Mouse (Mus musculus) lung, embryonic 15.5 days (tissue): ENCODE data around the gene Zfp628. TPM values are rescaled to one million over a fixed set of nuclear protein-coding genes. Genes with fewer than 3 reads are reported as not detected.

ENCODE experiments used
- ATAC-seq: fragments of 200-750 bp; cut with Nextera tagmentation; 2 replicates; pipeline ENCODE4 v1.8.0; 2017; ENCODE audit warnings: moderate number of reproducible peaks, borderline replicate concordance; ENCODE audit not compliant: low FRiP score, low TSS enrichment; ENCODE audit errors: extremely low read depth
- H3K27ac ChIP-seq: fragments of 300-500 bp; sonication (generic); 2 replicates; pipeline ENCODE4 v1.5.1; 2015; ENCODE audit warnings: moderate library complexity, mild to moderate bottlenecking, inconsistent platforms
- H3K27me3 ChIP-seq: fragments of 300-500 bp; sonication (generic); 2 replicates; pipeline ENCODE4 v1.6.1; 2015; ENCODE audit warnings: inconsistent platforms
- H3K36me3 ChIP-seq: fragments of 300-500 bp; sonication (generic); 2 replicates; pipeline ENCODE4 v1.6.1; 2015; ENCODE audit warnings: inconsistent platforms
- H3K4me1 ChIP-seq: fragments of 300-500 bp; sonication (generic); 2 replicates; pipeline ENCODE4 v1.6.1; 2015; ENCODE audit warnings: inconsistent platforms
- H3K4me2 ChIP-seq: fragments of 300-500 bp; sonication (generic); 2 replicates; pipeline ENCODE4 v1.6.1; 2015; ENCODE audit warnings: inconsistent platforms, mild to moderate bottlenecking, moderate library complexity
- H3K4me3 ChIP-seq: fragments of 300-500 bp; sonication (generic); 2 replicates; pipeline ENCODE4 v1.5.1; 2015; ENCODE audit warnings: mild to moderate bottlenecking, inconsistent platforms
- H3K9ac ChIP-seq: fragments of 300-500 bp; sonication (generic); 2 replicates; pipeline ENCODE4 v1.6.1; 2015; ENCODE audit warnings: inconsistent platforms
- H3K9me3 ChIP-seq: fragments of 300-500 bp; sonication (generic); 2 replicates; pipeline ENCODE4 v1.6.1; 2016; ENCODE audit warnings: inconsistent platforms
- WGBS: fragments of 180-500 bp; shearing (Covaris S2); methylation state at CpG from one replicate; pipeline ENCODE4 v1.1.7; 2015; 5-methylcytosine and 5-hydroxymethylcytosine counted together
- polyA plus RNA-seq: library from polyadenylated mRNA; unstranded; fragments of >200 nt; fragmentation: Nextera tagmentation; extraction: Ambion mirVana; gene quantifications from 2 replicates; pipeline ENCODE4 v1.2.1, GENCODE M21; 2015

Gene Zfp628
- polyA plus RNA-seq, 1 experiment from 2014 or later = 3.4 TPM

DNA sequence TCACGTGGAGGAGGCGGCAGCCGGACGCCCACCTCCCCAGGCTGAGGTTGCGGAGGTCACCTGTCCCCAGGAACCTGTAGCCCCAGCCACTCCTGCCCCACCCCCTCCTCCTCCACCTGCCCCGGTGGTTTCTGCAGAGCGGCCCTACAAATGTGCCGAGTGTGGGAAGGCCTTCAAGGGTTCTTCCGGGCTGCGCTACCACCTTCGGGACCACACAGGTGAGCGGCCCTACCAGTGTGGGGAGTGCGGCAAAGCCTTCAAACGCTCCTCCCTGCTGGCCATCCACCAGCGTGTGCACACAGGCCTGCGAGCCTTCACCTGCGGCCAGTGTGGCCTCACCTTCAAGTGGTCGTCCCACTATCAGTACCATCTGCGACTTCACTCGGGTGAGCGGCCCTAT, 5.0 kb downstream of the Zfp628 start:
- peaks cover 27% of the 10 kb centered on the region for H3K36me3 ChIP-seq
- no peak for ATAC-seq
- no peak overlapping the region for H3K9ac ChIP-seq
- no peaks in the 10 kb centered on the region for H3K27me3 ChIP-seq
- no peak overlapping the region for H3K4me2 ChIP-seq
- no peak overlapping the region for H3K27ac ChIP-seq
- WGBS = 82% methylated on average over 21 of the region's 21 CpGs
- H3K4me3 ChIP-seq = no peak overlapping the region
- H3K4me1 ChIP-seq = peaks cover 48% of the 10 kb centered on the region
- H3K9me3 ChIP-seq = no peaks in the 10 kb centered on the region

DNA sequence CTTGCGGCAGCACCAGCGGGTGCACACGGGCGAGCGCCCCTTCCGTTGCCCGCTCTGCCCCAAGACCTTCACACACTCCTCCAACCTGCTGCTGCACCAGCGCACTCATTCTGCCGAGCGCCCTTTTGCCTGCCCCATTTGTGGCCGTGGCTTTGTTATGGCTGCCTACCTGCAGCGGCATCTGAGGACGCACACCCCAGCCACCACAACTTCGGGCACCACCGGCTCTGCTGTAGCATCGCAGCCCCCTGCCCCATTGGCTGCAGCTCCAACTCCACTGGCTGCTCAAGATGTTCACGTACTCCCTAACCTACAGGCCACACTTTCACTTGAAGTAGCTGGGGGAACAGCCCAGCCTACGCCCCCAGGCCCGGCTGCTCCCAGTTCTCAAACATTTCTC, 5.5 kb downstream of the Zfp628 start:
- Histone ChIP-seq H3K27ac (peak overlapping the region; percentile 70), H3K36me3 (peaks cover 27% of the 10 kb centered on the region), H3K27me3 (no peaks in the 10 kb centered on the region), H3K4me2 (no peak overlapping the region; the same call in 1 of the 2 replicates), H3K9me3 (no peaks in the 10 kb centered on the region), H3K4me1 (peaks cover 53% of the 10 kb centered on the region), H3K4me3 (no peak overlapping the region), H3K9ac (no peak overlapping the region)
- ATAC-seq = no peak
- WGBS = 90% methylated on average over 19 of the region's 19 CpGs

DNA sequence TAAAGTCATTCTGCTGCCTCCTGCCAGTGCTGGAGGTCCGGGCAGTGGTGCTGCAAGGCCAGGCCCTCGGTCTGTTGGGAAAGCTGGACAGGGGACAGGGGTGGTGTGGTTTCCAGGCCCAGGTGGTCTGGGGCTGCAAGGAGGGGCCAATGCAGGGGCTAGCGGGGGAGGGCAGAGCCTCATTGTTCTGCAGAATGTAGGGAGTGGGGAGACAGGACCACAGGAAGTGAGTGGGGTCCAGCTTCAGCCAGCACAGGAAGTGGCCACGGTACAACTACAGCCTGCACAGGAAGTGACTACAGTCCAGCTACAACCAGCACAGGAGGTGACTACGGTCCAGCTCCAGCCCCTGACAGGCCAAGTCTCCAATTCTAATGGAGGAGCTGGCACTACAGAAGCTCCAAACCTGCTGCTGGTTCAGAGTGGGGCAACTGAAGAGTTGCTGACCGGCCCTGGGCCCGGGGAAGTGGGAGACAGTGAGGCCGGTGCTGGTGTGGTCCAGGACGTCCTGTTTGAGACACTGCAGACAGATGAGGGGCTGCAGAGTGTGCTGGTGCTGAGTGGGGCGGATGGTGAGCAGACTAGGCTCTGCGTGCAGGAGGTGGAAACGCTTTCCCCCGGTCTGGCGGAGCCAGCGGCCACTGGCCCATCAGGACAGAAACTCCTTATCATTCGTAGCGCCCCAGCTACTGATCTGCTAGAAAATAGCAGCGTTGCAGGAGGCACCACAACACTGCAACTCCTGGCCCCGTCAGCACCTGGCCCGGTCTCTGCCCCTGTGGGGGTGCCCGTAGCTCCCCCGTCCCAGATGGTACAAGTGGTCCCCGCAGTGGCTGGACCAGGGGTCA, 6.2 kb downstream of the Zfp628 start:
- Histone ChIP-seq H3K27me3 (no peaks in the 10 kb centered on the region), H3K4me1 (peaks cover 57% of the 10 kb centered on the region), H3K27ac (peak overlapping the region; percentile 70), H3K9ac (no peak overlapping the region), H3K4me2 (peak overlapping the region; percentile 12; the same call in 1 of the 2 replicates), H3K9me3 (no peaks in the 10 kb centered on the region), H3K4me3 (no peak overlapping the region), H3K36me3 (peaks cover 27% of the 10 kb centered on the region)
- WGBS = 54% methylated on average over 23 of the region's 23 CpGs
- ATAC-seq = no peak

DNA sequence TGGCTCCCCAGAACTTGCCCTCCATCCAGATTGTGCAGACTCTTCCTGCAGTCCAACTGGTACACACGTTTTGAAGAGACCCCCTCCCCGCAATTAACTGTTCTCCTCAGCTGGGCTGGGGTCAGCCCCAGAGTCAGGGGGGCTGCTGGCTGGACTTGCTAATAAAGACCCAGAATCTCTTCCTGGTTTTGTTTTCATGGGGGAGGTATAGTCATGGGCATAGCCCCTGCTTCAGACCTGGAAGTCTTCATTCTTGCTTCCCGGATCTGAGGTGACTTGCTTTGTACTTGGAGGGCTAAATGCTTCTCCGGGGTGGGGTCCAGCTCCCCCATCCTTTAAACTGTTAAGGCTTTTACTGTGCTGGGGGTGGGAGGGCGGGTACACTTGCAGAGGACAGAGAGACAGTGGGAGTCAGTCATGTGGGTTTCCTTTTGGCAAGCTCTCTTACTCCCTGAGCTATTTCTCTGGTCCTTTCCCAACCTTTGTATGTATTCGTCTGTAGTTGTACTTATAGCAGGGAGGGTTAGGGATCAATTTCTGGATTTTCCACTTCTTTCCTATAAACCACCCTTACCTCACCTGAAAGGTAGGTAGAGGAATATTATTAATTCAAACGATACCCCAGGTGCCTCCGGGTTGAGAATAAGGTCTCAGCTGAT, 6.9 kb downstream of the Zfp628 start, which contains the start of gene Nat14:
Gene Nat14 (plus strand): TSS at position 205 of the 659 bp plus-strand sequence.
- WGBS = 30% methylated on average over 8 of the region's 8 CpGs
- H3K27me3 ChIP-seq = no peaks in the 10 kb centered on the region
- ATAC-seq = no peak
- peaks cover 57% of the 10 kb centered on the region for H3K4me1 ChIP-seq
- no peaks in the 10 kb centered on the region for H3K9me3 ChIP-seq
- peak within 1 kb of the TSS; percentile 70 for H3K27ac ChIP-seq
- H3K4me3 ChIP-seq = peak within 1 kb of the TSS; percentile 30
- H3K9ac ChIP-seq = peak within 1 kb of the TSS; percentile 32
- peaks cover 27% of the 10 kb centered on the region for H3K36me3 ChIP-seq
- peak within 1 kb of the TSS; percentile 65 for H3K4me2 ChIP-seq

DNA sequence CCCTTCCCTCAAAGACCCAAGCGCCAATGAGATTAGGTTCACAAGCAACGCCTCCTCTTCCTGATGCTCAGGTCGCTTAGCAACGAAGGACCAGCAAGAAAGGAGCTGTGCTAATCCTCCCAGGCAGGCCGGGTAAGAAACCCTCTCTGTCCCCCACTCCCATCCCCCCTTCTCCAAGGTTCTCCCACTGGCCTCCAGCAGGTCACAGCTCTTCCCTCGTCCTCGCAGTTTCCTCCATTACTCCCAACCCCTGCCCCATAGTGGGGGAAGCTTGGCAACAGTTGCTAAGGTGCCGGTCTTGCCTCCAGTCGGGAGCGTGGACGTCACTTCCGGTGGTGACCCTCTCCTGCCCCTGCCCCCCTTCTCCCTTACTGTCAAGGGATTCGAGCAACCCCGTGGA, 7.5 kb downstream of the Zfp628 start:
- Histone ChIP-seq H3K27ac (no peak overlapping the region), H3K4me3 (peak overlapping the region; percentile 30), H3K9me3 (no peaks in the 10 kb centered on the region), H3K4me2 (peak overlapping the region; percentile 65), H3K9ac (peak overlapping the region; percentile 32), H3K4me1 (peaks cover 60% of the 10 kb centered on the region), H3K27me3 (no peaks in the 10 kb centered on the region), H3K36me3 (peaks cover 27% of the 10 kb centered on the region)
- WGBS = 1% methylated on average over 14 of the region's 14 CpGs
- no peak for ATAC-seq

DNA sequence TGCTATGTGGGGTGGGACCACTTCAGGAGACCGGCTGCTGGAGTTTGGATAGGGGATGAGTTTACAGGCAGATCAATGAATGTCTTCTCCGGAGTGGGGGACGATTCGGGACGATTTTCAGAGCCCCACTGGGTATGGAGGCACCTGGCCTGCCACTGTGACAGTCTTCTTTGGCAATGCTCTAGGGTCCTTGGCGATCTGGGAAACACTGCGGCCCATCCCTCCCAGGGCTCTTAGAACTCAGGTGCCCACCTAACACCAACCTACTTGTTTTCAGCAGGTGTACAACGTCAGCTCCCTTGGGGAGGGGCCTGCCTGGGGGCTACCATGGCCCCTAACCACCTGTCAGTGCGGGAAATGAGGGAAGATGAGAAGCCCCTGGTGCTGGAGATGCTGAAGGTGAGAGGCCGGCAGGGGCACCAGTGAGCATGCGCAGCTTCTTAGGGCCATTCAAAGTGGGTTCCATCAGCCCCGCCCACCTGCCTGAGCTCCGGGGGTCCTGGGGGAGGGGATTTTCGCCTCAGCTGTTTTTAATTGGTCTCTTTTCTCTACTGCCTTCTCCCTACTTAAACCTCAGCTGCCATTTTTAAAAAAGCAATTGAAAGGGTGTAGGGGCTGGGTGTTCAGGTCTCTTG, 8.0 kb downstream of the Zfp628 start:
- Histone ChIP-seq H3K36me3 (peaks cover 27% of the 10 kb centered on the region), H3K27me3 (no peaks in the 10 kb centered on the region), H3K9me3 (no peaks in the 10 kb centered on the region), H3K9ac (peak overlapping the region; percentile 32), H3K4me2 (peak overlapping the region; percentile 65), H3K4me3 (peak overlapping the region; percentile 30), H3K27ac (peak overlapping the region; percentile 92), H3K4me1 (peaks cover 66% of the 10 kb centered on the region)
- no peak for ATAC-seq
- WGBS = 1% methylated on average over 14 of the region's 14 CpGs

DNA sequence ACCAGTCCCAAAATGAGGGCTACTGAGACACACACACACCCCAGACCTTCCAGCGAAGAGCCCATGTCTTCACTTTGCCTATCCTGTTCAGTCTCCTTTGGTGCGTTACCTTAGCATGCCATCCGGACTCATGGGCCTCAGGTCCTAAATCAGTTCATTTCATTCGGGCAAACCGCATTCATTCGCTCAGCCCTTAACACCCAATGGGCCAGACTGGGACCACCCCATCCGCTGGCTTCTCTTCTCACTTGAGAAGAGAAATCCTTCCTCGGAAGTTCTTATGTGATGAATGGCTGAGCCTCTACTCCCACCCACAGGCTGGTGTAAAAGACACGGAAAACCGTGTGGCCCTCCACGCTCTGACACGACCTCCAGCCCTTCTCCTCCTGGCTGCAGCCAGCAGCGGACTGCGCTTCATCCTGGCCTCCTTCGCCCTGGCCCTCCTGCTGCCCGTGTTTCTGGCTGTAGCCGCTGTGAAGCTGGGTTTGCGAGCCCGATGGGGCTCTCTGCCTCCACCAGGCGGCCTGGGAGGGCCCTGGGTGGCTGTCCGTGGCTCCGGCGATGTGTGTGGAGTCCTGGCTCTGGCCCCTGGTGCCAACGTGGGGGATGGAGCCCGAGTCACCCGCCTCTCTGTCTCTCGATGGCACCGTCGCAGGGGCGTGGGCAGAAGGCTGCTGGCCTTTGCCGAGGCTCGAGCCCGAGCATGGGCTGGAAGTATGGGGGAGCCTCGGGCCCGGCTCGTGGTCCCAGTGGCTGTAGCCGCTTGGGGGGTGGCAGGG, 8.8 kb downstream of the Zfp628 start:
- Histone ChIP-seq H3K36me3 (peaks cover 24% of the 10 kb centered on the region), H3K4me2 (peak overlapping the region; percentile 65), H3K9ac (peak overlapping the region; percentile 35), H3K27me3 (no peaks in the 10 kb centered on the region), H3K4me3 (peak overlapping the region; percentile 30), H3K9me3 (no peaks in the 10 kb centered on the region), H3K4me1 (peaks cover 66% of the 10 kb centered on the region), H3K27ac (peak overlapping the region; percentile 92)
- 6% methylated on average over 37 of the region's 37 CpGs for WGBS
- no peak for ATAC-seq

DNA sequence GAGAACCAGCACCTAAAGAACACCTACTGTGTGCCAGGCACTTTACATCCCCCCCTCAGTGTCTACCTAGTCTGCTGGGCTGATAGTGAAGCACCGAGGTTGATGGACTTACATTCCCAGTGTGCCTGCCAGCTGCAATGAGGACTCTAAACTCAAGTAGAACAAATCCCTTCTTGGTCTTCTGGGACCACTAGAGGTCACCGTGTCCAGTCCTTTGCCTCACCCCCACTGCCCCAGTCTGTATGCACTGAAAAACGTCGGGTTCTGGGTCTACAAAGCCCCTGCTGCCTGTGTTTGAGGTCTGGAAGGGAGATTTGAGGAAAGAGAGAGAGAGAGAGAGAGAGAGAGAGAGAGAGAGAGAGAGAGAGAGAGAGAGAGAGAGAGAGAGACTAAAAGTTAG, 9.5 kb downstream of the Zfp628 start:
- Histone ChIP-seq H3K36me3 (peaks cover 17% of the 10 kb centered on the region), H3K4me3 (no peak overlapping the region), H3K4me1 (peaks cover 66% of the 10 kb centered on the region), H3K4me2 (peak overlapping the region; percentile 65), H3K9ac (0 out of 2 replicates have a peak overlapping the region, but pooled peaks have one; percentile 35), H3K27me3 (no peaks in the 10 kb centered on the region), H3K9me3 (no peaks in the 10 kb centered on the region), H3K27ac (peak overlapping the region; percentile 92)
- ATAC-seq = peak; percentile 0; the same call in 1 of the 2 replicates
- 3% methylated on average over 4 of the region's 4 CpGs for whole genome bisulfite sequencing

DNA sequence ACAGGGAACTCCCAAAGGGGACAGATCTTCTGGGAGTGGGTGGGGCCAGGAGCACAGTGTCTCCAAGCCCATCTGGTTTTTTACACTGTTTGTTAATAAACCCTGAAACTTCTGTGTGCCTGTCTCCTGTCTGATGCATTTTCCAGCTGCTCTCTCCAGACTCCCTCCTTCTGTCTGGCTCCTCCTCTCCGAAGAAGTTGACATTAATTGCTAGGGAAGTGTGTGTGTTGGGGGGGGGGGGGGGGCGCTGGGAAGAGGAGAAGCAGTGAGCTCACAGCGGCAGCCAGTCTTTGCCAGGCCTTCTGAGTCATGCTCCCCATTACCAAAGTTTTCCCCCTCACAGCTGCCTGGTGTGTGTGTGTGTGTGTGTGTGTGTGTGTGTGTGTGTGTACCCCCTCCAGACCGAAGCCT, 9.9 kb downstream of the Zfp628 start:
- ATAC-seq = peak; percentile 72
- H3K4me1 ChIP-seq = peaks cover 66% of the 10 kb centered on the region
- H3K4me3 ChIP-seq = no peak overlapping the region
- 5% methylated on average over 4 of the region's 4 CpGs for WGBS
- H3K9me3 ChIP-seq = no peaks in the 10 kb centered on the region
- H3K27me3 ChIP-seq = no peaks in the 10 kb centered on the region
- no peak overlapping the region for H3K9ac ChIP-seq
- peak overlapping the region; percentile 92 for H3K27ac ChIP-seq
- peak overlapping the region; percentile 65 for H3K4me2 ChIP-seq
- peaks cover 13% of the 10 kb centered on the region for H3K36me3 ChIP-seq

DNA sequence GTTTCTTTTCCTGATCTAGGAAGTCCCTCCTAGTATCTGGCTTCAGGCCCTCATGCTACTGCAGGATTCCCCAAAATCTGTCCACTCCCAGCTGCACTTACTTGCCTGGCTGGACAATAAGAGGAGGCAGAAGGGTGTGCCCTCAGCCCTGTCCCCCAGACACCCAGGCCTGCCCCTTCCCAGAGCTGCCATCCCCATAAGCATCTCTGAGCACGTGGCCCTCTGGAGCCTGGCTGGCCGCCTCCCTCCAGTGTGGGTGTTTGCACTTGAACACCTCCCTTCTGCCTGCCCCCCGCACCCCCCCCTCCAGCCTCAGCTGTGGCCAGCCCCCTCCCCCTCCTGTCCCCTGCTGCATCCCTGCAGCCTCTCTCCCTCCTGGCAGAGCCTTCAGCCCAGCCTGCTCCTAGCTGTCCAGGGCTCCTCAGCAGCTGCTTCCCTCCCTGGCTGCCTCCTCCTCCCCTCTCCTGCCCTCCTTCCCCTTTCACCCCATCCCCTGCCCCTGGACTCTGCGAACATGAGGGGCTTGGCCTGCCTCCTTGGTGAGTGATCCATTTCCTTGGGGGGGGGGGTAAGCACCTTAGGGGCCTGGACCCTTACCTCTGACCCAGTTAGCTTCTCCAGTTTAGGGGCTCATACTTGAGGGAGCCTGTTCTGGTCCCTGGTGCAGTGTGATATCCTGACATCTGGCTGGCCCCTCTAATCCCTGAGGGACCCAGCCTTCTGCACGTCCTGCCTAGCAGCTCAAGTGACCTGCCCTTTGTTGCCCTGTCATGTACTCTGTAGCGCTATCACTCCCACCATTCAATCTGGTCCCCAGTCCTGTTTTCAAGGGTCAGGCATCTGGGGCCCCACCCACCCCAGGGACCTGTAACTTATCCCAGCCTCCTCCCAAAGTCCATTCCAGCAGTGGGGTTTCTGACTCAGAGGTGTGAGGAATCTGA, 10.7 kb downstream of the Zfp628 start, which contains the start of gene Ssc5d:
Gene Ssc5d (plus strand): TSS at position 345 of the 941 bp plus-strand sequence.
- H3K27me3 ChIP-seq = no peaks in the 10 kb centered on the region
- H3K27ac ChIP-seq = peak within 1 kb of the TSS; percentile 92
- H3K4me3 ChIP-seq = no peak within 1 kb of the TSS
- no peaks in the 10 kb centered on the region for H3K9me3 ChIP-seq
- peaks cover 5% of the 10 kb centered on the region; the same call in 1 of the 2 replicates for H3K36me3 ChIP-seq
- peaks cover 66% of the 10 kb centered on the region for H3K4me1 ChIP-seq
- no peak within 1 kb of the TSS for H3K9ac ChIP-seq
- H3K4me2 ChIP-seq = peak within 1 kb of the TSS; percentile 65
- ATAC-seq = peak; percentile 68
- 18% methylated on average over 6 of the region's 6 CpGs for WGBS
